Mouse (Mus musculus) liver, adult 2 months (tissue): ENCODE measurements around the gene Slc25a26.

Experiments used
- CTCF ChIP-seq: fragments of 200-500 bp; IDR thresholded peaks from 2 replicates; pipeline ENCODE4 v1.5.1; 2011; ENCODE audit warnings: low read depth, low read length, control low read depth
- POLR2A ChIP-seq: fragments of 200-500 bp; IDR thresholded peaks from 2 replicates; pipeline ENCODE4 v1.6.1; 2011; ENCODE audit warnings: low read length, control low read depth; ENCODE audit not compliant: insufficient read depth; ENCODE audit errors: extremely low read depth

- TF ChIP-seq CTCF, result no peak
- no peak for TF ChIP-seq POLR2A
Measured at GRCm38 (mm10) chr6:94634710-94635109, 134.6 kb downstream of the Slc25a26 start.
